Mouse (Mus musculus): ENCODE data around the gene Raph1. TPM values are rescaled to one million over a fixed set of nuclear protein-coding genes. Genes with fewer than 3 reads are reported as not detected.
A peak's percentile ranks its signal among the peaks of the same experiment; 100 is the strongest.

Raph1 gene
- 24.3 and 25.7 TPM in 2 replicates for polyA plus RNA-seq (2016; fragmentation: Nextera tagmentation; extraction: Ambion mirVana)

DNA sequence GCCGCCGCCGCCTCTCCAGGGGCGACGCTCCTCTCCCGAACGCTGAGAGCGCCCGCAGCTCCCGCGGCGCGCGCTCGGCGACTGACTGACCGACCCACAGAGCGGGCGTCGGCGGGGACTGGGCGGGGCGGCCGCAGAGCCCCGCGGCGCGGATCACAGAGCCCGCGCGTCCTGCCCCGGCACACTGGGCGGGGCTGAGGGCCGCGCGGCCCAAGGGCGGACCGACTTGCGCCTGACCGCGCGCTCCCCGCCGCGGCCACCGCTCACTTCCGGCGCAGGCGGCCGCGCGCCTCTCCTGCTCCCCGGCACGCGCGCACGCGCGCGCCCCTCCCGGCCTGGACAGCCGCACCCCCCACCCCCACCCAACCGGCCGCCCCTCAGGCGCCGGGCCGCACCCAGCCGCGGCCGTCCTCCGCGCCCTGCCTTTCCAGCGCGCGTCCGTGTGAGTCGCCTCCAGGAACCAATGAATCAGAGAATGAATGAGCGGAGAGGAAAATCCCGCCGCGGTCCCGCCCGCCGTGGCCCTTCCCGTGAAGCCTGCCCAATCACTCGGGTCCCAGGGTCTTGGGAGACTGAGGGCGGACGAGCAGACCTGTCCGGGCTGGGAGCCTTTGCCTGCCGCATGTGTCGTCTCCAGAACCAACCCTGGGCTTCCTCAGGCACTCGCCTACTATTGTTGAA lies at the start of gene Raph1:
Gene Raph1 (minus strand): TSS at position 474 of the 681 bp plus-strand sequence.
- under 1% methylated on average over 92 of the region's 92 CpGs for WGBS
- no peaks in the 10 kb centered on the region for H3K27me3 ChIP-seq (ENCODE audit: insufficient read depth, poor library complexity, severe bottlenecking)
- H3K27ac ChIP-seq = peak within 1 kb of the TSS; percentile 98
- peak; percentile 85 for DNase-seq (ENCODE audit: low spot score)
- H3K4me3 ChIP-seq = peak within 1 kb of the TSS; percentile 98
- no peaks in the 10 kb centered on the region; the same call in 1 of the 2 replicates for H3K9me3 ChIP-seq
- peaks cover 20% of the 10 kb centered on the region for H3K4me1 ChIP-seq (replicated peaks)
- H3K36me3 ChIP-seq = peaks cover 7% of the 10 kb centered on the region

DNA sequence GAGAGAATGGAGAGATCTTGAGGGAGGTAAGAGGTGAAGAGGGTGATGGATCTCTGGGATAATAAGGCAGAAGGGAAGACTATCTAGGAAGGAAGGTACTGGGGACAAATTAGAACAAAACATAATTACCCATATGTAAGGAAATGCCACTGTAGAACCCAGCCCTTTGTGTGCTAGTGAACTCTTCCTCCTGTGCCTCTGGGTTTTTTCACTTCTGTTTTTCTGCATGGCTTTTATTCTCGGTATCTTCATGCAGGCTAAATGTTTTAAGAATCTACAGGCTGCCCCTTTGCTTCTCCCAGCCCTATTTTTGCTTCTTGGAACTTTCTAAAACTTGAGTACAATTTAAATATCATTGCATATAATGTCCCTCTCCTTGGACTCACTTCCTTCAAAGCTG lies 48.8 kb upstream of the Raph1 start:
- no peak overlapping the region for H3K4me3 ChIP-seq
- no peak overlapping the region for H3K27ac ChIP-seq
- no peaks in the 10 kb centered on the region for H3K36me3 ChIP-seq
- no peak for DNase-seq (ENCODE audit: low spot score)
- no peaks in the 10 kb centered on the region for H3K27me3 ChIP-seq (ENCODE audit: insufficient read depth, poor library complexity, severe bottlenecking)
- 89% methylated on average over 1 of the region's 1 CpGs for WGBS
- no peaks in the 10 kb centered on the region for H3K9me3 ChIP-seq
- no peaks in the 10 kb centered on the region for H3K4me1 ChIP-seq (replicated peaks)

DNA sequence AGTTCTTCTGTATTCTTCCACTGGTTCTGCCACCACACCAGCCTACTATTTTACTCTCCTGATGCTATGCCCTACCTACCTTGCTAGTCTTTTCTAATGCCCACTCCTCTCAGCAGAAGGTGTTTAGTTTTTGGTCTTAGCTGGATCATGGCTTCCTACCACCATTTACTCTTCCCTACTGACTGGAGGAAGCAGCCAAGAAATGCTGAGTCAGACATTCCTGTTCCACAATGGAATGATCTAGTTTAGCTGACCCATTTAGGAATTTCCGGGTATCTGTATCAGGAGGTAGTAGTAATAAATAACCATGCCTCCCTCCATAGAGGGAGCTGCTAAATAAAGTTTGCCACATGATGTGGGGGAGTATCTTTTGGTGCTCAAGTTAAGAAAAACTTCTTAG lies 48.0 kb upstream of the Raph1 start:
- 89% methylated on average over 1 of the region's 1 CpGs for WGBS
- H3K27ac ChIP-seq = no peak overlapping the region
- H3K4me3 ChIP-seq = no peak overlapping the region
- DNase-seq (ENCODE audit: low spot score) = no peak
- no peaks in the 10 kb centered on the region for H3K27me3 ChIP-seq (ENCODE audit: insufficient read depth, poor library complexity, severe bottlenecking)
- H3K36me3 ChIP-seq = no peaks in the 10 kb centered on the region
- H3K4me1 ChIP-seq (replicated peaks) = no peaks in the 10 kb centered on the region
- no peaks in the 10 kb centered on the region for H3K9me3 ChIP-seq

DNA sequence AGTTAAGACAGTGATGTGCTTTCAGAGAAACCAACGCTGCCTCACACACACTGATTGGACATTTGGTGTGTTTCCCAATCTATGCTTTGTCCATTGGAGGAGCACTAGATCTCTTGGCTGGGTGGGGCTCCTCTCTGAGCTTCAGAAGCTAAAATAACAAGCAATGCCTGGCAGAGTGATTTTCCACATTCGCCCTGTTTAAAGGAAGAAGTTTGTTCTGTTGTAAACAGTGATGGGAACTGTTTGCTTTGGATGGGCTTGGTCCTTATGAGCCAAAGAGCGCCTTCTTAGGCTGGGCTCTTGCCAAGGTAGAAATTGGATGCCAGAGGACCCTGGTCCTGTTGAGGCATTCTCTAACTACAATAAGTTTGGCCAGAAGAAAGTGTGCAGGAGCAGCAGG lies 45.1 kb upstream of the Raph1 start:
- 87% methylated on average over 3 of the region's 3 CpGs for WGBS
- Histone ChIP-seq H3K27ac (no peak overlapping the region), H3K27me3 (ENCODE audit: insufficient read depth, poor library complexity, severe bottlenecking) (no peaks in the 10 kb centered on the region), H3K9me3 (no peaks in the 10 kb centered on the region), H3K36me3 (no peaks in the 10 kb centered on the region), H3K4me1 (replicated peaks) (no peaks in the 10 kb centered on the region), H3K4me3 (no peak overlapping the region)
- DNase-seq (ENCODE audit: low spot score) = no peak

- Histone ChIP-seq H3K27ac (no peak overlapping the region), H3K4me3 (no peak overlapping the region), H3K27me3 (ENCODE audit: insufficient read depth, poor library complexity, severe bottlenecking) (no peaks in the 10 kb centered on the region), H3K9me3 (no peaks in the 10 kb centered on the region), H3K36me3 (no peaks in the 10 kb centered on the region), H3K4me1 (replicated peaks) (no peaks in the 10 kb centered on the region)
- DNase-seq (ENCODE audit: low spot score) = no peak
- 66% methylated on average over 4 of the region's 4 CpGs for WGBS
These were observed 43.7 kb upstream of the Raph1 start for GRCm38 (mm10) chr1:60610631-60611030.

- no peaks in the 10 kb centered on the region for H3K27me3 ChIP-seq (ENCODE audit: insufficient read depth, poor library complexity, severe bottlenecking)
- no peak overlapping the region for H3K4me3 ChIP-seq
- WGBS = 86% methylated on average over 8 of the region's 8 CpGs
- H3K9me3 ChIP-seq = no peaks in the 10 kb centered on the region
- no peaks in the 10 kb centered on the region for H3K36me3 ChIP-seq
- no peak overlapping the region for H3K27ac ChIP-seq
- no peaks in the 10 kb centered on the region for H3K4me1 ChIP-seq (replicated peaks)
- no peak for DNase-seq (ENCODE audit: low spot score)
These were observed 42.3 kb upstream of the Raph1 start for GRCm38 (mm10) chr1:60609011-60609775.

- H3K27ac ChIP-seq = no peak overlapping the region
These were observed 37.6 kb upstream of the Raph1 start for GRCm38 (mm10) chr1:60604481-60605021.

DNA sequence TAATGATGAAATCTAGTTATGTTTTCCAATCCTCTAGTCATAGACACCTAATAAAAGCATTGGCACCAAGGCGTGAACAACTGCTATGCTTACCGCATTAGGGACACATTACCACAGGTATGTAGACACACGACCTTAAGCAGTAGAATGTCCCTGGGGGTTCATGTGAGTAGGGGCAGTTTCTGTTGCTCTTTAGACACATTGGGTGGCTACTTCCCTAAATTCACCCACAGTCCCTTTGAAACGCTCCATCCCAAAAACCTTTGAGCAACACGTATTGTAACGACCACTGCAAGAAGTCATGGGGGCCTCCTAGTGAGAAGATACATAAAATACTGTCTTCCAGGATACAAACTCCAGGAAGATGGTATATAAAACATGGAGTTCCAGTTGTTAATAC lies 33.8 kb upstream of the Raph1 start:
- H3K27ac ChIP-seq = no peak overlapping the region
- 0 out of 2 replicates have a peak, but pooled peaks cover 2% of the 10 kb centered on the region for H3K4me1 ChIP-seq (replicated peaks)
- no peaks in the 10 kb centered on the region for H3K9me3 ChIP-seq
- no peak for DNase-seq (ENCODE audit: low spot score)
- H3K27me3 ChIP-seq (ENCODE audit: insufficient read depth, poor library complexity, severe bottlenecking) = no peaks in the 10 kb centered on the region
- WGBS = 90% methylated on average over 6 of the region's 6 CpGs
- no peak overlapping the region for H3K4me3 ChIP-seq
- no peaks in the 10 kb centered on the region for H3K36me3 ChIP-seq

More at GRCm38 (mm10) chr1:60604481-60605021, 37.6 kb upstream of the Raph1 start:
- Histone ChIP-seq H3K27me3 (ENCODE audit: insufficient read depth, poor library complexity, severe bottlenecking) (no peaks in the 10 kb centered on the region), H3K4me3 (no peak overlapping the region), H3K9me3 (no peaks in the 10 kb centered on the region), H3K36me3 (no peaks in the 10 kb centered on the region), H3K4me1 (replicated peaks) (no peaks in the 10 kb centered on the region)
- 83% methylated on average over 3 of the region's 3 CpGs for WGBS
- DNase-seq (ENCODE audit: low spot score) = no peak

- H3K4me1 ChIP-seq (replicated peaks) = 0 out of 2 replicates have a peak, but pooled peaks cover 2% of the 10 kb centered on the region
- no peak overlapping the region for H3K4me3 ChIP-seq
- 89% methylated on average over 3 of the region's 3 CpGs for WGBS
- no peaks in the 10 kb centered on the region for H3K9me3 ChIP-seq
- no peak overlapping the region for H3K27ac ChIP-seq
- DNase-seq (ENCODE audit: low spot score) = no peak
- no peaks in the 10 kb centered on the region for H3K27me3 ChIP-seq (ENCODE audit: insufficient read depth, poor library complexity, severe bottlenecking)
- no peaks in the 10 kb centered on the region for H3K36me3 ChIP-seq
These were observed 33.0 kb upstream of the Raph1 start for GRCm38 (mm10) chr1:60599926-60600325.

GRCm38 (mm10) chr1:60599013-60599701 lies 32.3 kb upstream of the Raph1 start:
- 89% methylated on average over 6 of the region's 6 CpGs for WGBS
- Histone ChIP-seq H3K36me3 (no peaks in the 10 kb centered on the region), H3K4me1 (replicated peaks) (0 out of 2 replicates have a peak, but pooled peaks cover 2% of the 10 kb centered on the region), H3K27ac (no peak overlapping the region), H3K4me3 (no peak overlapping the region), H3K27me3 (ENCODE audit: insufficient read depth, poor library complexity, severe bottlenecking) (no peaks in the 10 kb centered on the region), H3K9me3 (no peaks in the 10 kb centered on the region)
- DNase-seq (ENCODE audit: low spot score) = no peak

DNA sequence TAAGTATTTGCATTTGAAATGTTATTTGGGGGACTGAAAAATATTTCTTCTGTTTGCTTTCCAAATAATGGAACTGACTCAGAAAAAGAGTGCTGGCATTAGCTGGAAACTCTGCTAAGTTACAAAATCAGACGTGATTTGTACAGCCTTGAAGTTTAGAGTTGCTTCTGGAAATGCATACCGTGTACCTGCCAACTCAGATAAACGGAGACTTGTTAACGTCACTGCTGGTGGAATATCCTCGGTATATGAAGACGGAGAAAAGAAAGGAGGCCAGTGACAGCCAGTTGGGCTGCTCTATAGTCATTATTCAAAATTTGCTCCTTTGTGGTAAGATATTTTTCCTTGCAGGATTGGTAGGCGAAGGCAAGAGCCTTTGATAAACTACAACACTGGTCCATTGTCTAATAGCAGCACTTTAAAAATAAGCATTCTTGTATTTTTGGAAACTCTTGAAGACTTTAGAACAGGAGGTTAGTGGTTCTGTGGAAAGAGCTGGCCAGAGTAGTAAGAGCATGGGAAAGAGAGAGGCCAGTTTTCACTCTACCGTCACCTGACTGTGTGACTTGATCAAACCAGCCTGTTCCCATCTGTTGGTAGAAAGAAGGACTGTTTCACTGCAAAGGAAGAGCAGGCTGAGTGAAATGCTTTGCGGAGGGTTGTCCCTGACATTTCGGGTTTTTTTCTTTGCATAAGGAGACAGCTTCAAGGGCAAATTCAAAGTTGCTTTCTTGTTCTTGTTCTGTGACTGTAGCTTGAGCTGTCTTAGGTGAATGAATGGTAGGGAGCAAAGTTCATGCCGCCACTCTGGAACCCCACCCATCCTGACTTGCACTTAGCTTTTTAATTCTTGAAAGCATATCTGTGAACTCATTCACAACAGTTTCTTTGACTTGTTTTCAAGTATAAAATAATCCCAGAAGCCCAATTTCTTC lies 29.7 kb upstream of the Raph1 start:
- Histone ChIP-seq H3K36me3 (no peaks in the 10 kb centered on the region), H3K9me3 (no peaks in the 10 kb centered on the region), H3K4me1 (replicated peaks) (0 out of 2 replicates have a peak, but pooled peaks cover 2% of the 10 kb centered on the region), H3K27ac (no peak overlapping the region), H3K4me3 (no peak overlapping the region), H3K27me3 (ENCODE audit: insufficient read depth, poor library complexity, severe bottlenecking) (no peaks in the 10 kb centered on the region)
- DNase-seq (ENCODE audit: low spot score) = no peak
- WGBS = 84% methylated on average over 11 of the region's 11 CpGs

DNA sequence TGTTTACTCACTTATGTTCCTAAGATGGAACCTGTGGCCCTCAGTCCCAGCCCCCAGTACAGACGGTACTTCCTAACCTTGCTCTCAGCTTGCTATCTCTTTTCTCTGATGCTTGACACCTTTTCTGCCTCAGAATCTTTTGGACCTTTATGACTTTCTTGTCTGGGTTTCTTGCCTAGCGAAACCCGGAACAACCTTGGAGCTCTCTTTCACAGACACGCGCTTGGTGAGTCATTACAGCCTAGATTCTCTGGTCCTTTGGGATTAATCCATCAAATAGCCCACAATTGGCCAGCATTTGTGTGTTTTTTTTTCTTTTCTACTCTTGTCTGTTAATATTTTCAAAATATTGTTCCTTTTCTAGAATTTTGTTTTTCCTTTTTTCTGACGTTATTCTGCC lies 26.2 kb upstream of the Raph1 start:
- 91% methylated on average over 6 of the region's 6 CpGs for WGBS
- H3K9me3 ChIP-seq = peaks cover 4% of the 10 kb centered on the region; the same call in 1 of the 2 replicates
- DNase-seq (ENCODE audit: low spot score) = no peak

More for the DNA sequence above, 26.2 kb upstream of the Raph1 start:
- H3K27me3 ChIP-seq (ENCODE audit: insufficient read depth, poor library complexity, severe bottlenecking) = no peaks in the 10 kb centered on the region
- H3K36me3 ChIP-seq = no peaks in the 10 kb centered on the region
- H3K4me3 ChIP-seq = no peak overlapping the region
- H3K27ac ChIP-seq = no peak overlapping the region
- 0 out of 2 replicates have a peak, but pooled peaks cover 2% of the 10 kb centered on the region for H3K4me1 ChIP-seq (replicated peaks)
